Mouse (Mus musculus) liver, postnatal 0 days (tissue): ENCODE results near the gene Gpr31b.
"Not testable (repeated sequence)": the region's sequence is repeated elsewhere in the genome, so short reads cannot be mapped to it uniquely, and the experiment has no call there.

Experiments
- CTCF ChIP-seq: sonication (generic); IDR thresholded peaks from 2 replicates; pipeline ENCODE4 v1.5.1; 2016; ENCODE audit warnings: antibody characterized with exemption, low read depth
- EP300 ChIP-seq: IDR thresholded peaks from 2 replicates; pipeline ENCODE4 v1.6.1; 2016; ENCODE audit warnings: antibody characterized with exemption, low read depth, mild to moderate bottlenecking

GRCm38 (mm10) chr17:13092100-13092764 is 40.1 kb upstream of the Gpr31b start:
- not testable (repeated sequence) for TF ChIP-seq CTCF, EP300
